10 mouse cellular contexts compared by ENCODE assay signal in genomic region chr12:80239445-80239844, GRCm38 (mm10). TPM values are rescaled to one million over a fixed set of nuclear protein-coding genes. Genes with fewer than 3 reads are reported as not detected.
DNase-seq lines count a peak whose midpoint lies in the region; ATAC-seq and TF ChIP-seq lines count a peak whose summit lies in the region.
"Had no signal": no experiment of that assay in that cellular context is flagged by ENCODE, and none has a peak within 500 bp of the region (broad histone marks: within the 10 kb centered on the region; RNA-seq: fewer than 3 reads in every experiment).

No protein-coding gene starts in this region.

- peaks cover 2% of the 10 kb centered on the region; the same call in 1 of the 2 replicates for H3K4me1 ChIP-seq in forebrain, embryonic 16.5 days (replicated peaks; ENCODE audit: control insufficient read depth, insufficient read depth, low read length)
- peaks cover 4% of the 10 kb centered on the region; the same call in 1 of the 2 replicates for H3K4me1 ChIP-seq in forebrain, embryonic 15.5 days
- peaks cover 54% of the 10 kb centered on the region for H3K4me1 ChIP-seq in lung, embryonic 16.5 days (replicated peaks; ENCODE audit: control insufficient read depth, insufficient read depth, low read length)
- peaks cover 15% of the 10 kb centered on the region for H3K4me1 ChIP-seq in lung, adult 2 months (ENCODE audit: control insufficient read depth, insufficient read depth, low read length)
- peaks cover 32% of the 10 kb centered on the region for H3K4me1 ChIP-seq in stomach, embryonic 16.5 days (ENCODE audit: control insufficient read depth, insufficient read depth, low read length)
- peaks cover 29% of the 10 kb centered on the region for H3K4me1 ChIP-seq in thymus, adult 2 months (replicated peaks; ENCODE audit: control insufficient read depth, insufficient read depth, low read length)

- H3K9me3 ChIP-seq in forebrain, embryonic 16.5 days (ENCODE audit: control insufficient read depth, low read length), result no peaks in the 10 kb centered on the region
- no peaks in the 10 kb centered on the region for H3K9me3 ChIP-seq in forebrain, embryonic 15.5 days
- no peaks in the 10 kb centered on the region for H3K9me3 ChIP-seq in lung, embryonic 16.5 days (ENCODE audit: control insufficient read depth, low read length)
- no peaks in the 10 kb centered on the region for H3K9me3 ChIP-seq in stomach, embryonic 16.5 days (replicated peaks; ENCODE audit: control insufficient read depth, low read length)
- H3K9me3 ChIP-seq: neural tube, embryonic 13.5 days had no signal

- DNase-seq in lung, adult 2 months, result no peak
- peak; percentile 86 to 89 for DNase-seq in left cerebral cortex, postnatal 14 days (ENCODE audit: low spot score in 2 of 2)
- DNase-seq in thymus, adult 2 months, result no peak
- no peak for DNase-seq in embryo, embryonic 10 days (ENCODE audit: low spot score)

- intact Hi-C loops in left cerebral cortex, postnatal 14 days (cut with DNase I), result no loop called here

- H3K9ac ChIP-seq in forebrain, embryonic 16.5 days (replicated peaks; ENCODE audit: low read depth, low read length), result no peak overlapping the region
- no peak overlapping the region for H3K9ac ChIP-seq in forebrain, embryonic 15.5 days (replicated peaks)
- no peak overlapping the region for H3K9ac ChIP-seq in lung, embryonic 16.5 days (ENCODE audit: low read length)
- H3K9ac ChIP-seq in stomach, embryonic 16.5 days (ENCODE audit: low read length), result no peak overlapping the region
- H3K9ac ChIP-seq: neural tube, embryonic 13.5 days had no signal

- H3K27ac ChIP-seq in forebrain, embryonic 16.5 days (ENCODE audit: low read length), result no peak overlapping the region
- H3K27ac ChIP-seq in forebrain, embryonic 15.5 days (replicated peaks), result no peak overlapping the region
- H3K27ac ChIP-seq in lung, embryonic 16.5 days (ENCODE audit: low read length), result peak overlapping the region; percentile 71; the same call in 1 of the 2 replicates
- H3K27ac ChIP-seq in stomach, embryonic 16.5 days (ENCODE audit: low read length), result 0 out of 2 replicates have a peak overlapping the region, but pooled peaks have one; percentile 58
- no peak overlapping the region for H3K27ac ChIP-seq in thymus, adult 2 months (ENCODE audit: control insufficient read depth, insufficient read depth, low read length)
- H3K27ac ChIP-seq: neural tube, embryonic 13.5 days had no signal

- no peak overlapping the region for H3K4me2 ChIP-seq in forebrain, embryonic 16.5 days (ENCODE audit: low read length)
- H3K4me2 ChIP-seq in forebrain, embryonic 15.5 days (replicated peaks), result no peak overlapping the region
- H3K4me2 ChIP-seq in lung, embryonic 16.5 days (ENCODE audit: low read depth, low read length), result no peak overlapping the region
- H3K4me2 ChIP-seq in stomach, embryonic 16.5 days (ENCODE audit: low read depth, low read length), result no peak overlapping the region
- H3K4me2 ChIP-seq: liver, embryonic 11.5 days; neural tube, embryonic 13.5 days had no signal

- no peak for TF ChIP-seq POLR2A in lung, adult 2 months (IDR thresholded peaks at IDR 0.05; ENCODE audit: borderline replicate concordance, extremely low read depth, low read depth, low read length)
- TF ChIP-seq POLR2A in thymus, adult 2 months (IDR thresholded peaks at IDR 0.05; ENCODE audit: control insufficient read depth, extremely low read depth, insufficient read depth, low read length, poor library complexity), result no peak

- no peaks in the 10 kb centered on the region for H3K27me3 ChIP-seq in forebrain, embryonic 16.5 days (replicated peaks; ENCODE audit: control insufficient read depth, insufficient read depth, low read length)
- H3K27me3 ChIP-seq in forebrain, embryonic 15.5 days, result no peaks in the 10 kb centered on the region
- no peaks in the 10 kb centered on the region for H3K27me3 ChIP-seq in lung, embryonic 16.5 days (ENCODE audit: control insufficient read depth, insufficient read depth, low read depth, low read length)
- no peaks in the 10 kb centered on the region for H3K27me3 ChIP-seq in stomach, embryonic 16.5 days (ENCODE audit: control insufficient read depth, insufficient read depth, low read length)
- no peaks in the 10 kb centered on the region for H3K27me3 ChIP-seq in thymus, adult 2 months (ENCODE audit: control insufficient read depth, insufficient read depth, low read length)
- H3K27me3 ChIP-seq: neural tube, embryonic 13.5 days had no signal

- ATAC-seq in forebrain, embryonic 16.5 days, result peak; percentile 54
- ATAC-seq in forebrain, embryonic 15.5 days (replicated peaks), result no peak; the same call in 1 of the 2 replicates
- ATAC-seq in lung, embryonic 16.5 days (ENCODE audit: low read depth), result no peak
- ATAC-seq in stomach, embryonic 16.5 days (ENCODE audit: insufficient read depth, low FRiP score), result peak; percentile 26; the same call in 1 of the 2 replicates

- H3K4me3 ChIP-seq in forebrain, embryonic 16.5 days (replicated peaks; ENCODE audit: low read length), result no peak overlapping the region
- H3K4me3 ChIP-seq in forebrain, embryonic 15.5 days, result no peak overlapping the region
- H3K4me3 ChIP-seq in lung, embryonic 16.5 days (ENCODE audit: low read length), result no peak overlapping the region
- H3K4me3 ChIP-seq in lung, adult 2 months (replicated peaks; ENCODE audit: extremely low read depth, low read depth, low read length), result no peak overlapping the region
- H3K4me3 ChIP-seq in stomach, embryonic 16.5 days (replicated peaks; ENCODE audit: low read length), result no peak overlapping the region
- H3K4me3 ChIP-seq in thymus, adult 2 months (ENCODE audit: control insufficient read depth, insufficient read depth, low read length), result no peak overlapping the region
- H3K4me3 ChIP-seq: neural tube, embryonic 13.5 days had no signal

- WGBS in forebrain, embryonic 16.5 days, result 86% methylated on average over 5 of the region's 5 CpGs
- 90% methylated on average over 5 of the region's 5 CpGs for WGBS in forebrain, embryonic 15.5 days
- 62% methylated on average over 5 of the region's 5 CpGs for WGBS in lung, embryonic 16.5 days
- 84% methylated on average over 5 of the region's 5 CpGs for WGBS in lung, adult 2 months
- 72% methylated on average over 5 of the region's 5 CpGs for WGBS in stomach, embryonic 16.5 days
- 95% methylated on average over 5 of the region's 5 CpGs for WGBS in thymus, adult 2 months

- H3K36me3 ChIP-seq in forebrain, embryonic 16.5 days (ENCODE audit: control insufficient read depth, insufficient read depth), result no peaks in the 10 kb centered on the region
- H3K36me3 ChIP-seq in forebrain, embryonic 15.5 days, result no peaks in the 10 kb centered on the region
- H3K36me3 ChIP-seq in lung, embryonic 16.5 days (ENCODE audit: control insufficient read depth, insufficient read depth, low read length), result peaks cover 3% of the 10 kb centered on the region; the same call in 1 of the 2 replicates
- H3K36me3 ChIP-seq in stomach, embryonic 16.5 days (ENCODE audit: control insufficient read depth, insufficient read depth, low read length), result peaks cover 4% of the 10 kb centered on the region
- H3K36me3 ChIP-seq in thymus, adult 2 months (ENCODE audit: control insufficient read depth, insufficient read depth, low read length), result no peaks in the 10 kb centered on the region
- H3K36me3 ChIP-seq: neural tube, embryonic 13.5 days had no signal

- no peak for TF ChIP-seq CTCF in lung, adult 2 months (IDR thresholded peaks at IDR 0.05; ENCODE audit: insufficient read depth, low read length)
- no peak for TF ChIP-seq CTCF in thymus, adult 2 months (IDR thresholded peaks at IDR 0.05; ENCODE audit: borderline replicate concordance, control insufficient read depth, extremely low read depth, insufficient read depth, low read length, poor library complexity)

RNA-seq across cellular contexts. Expression of gene Actn1, which starts 20.7 kb away (rescaled TPM):
- 8.9 and 11.0 TPM in 2 replicates for polyA plus RNA-seq in forebrain, embryonic 16.5 days (2015; fragmentation: Nextera tagmentation; extraction: Ambion mirVana)
- polyA plus RNA-seq in forebrain, embryonic 15.5 days (2015; fragmentation: Nextera tagmentation; extraction: Ambion mirVana), result 8.8 and 8.9 TPM in 2 replicates
- polyA plus RNA-seq in lung, embryonic 16.5 days (2015; fragmentation: Nextera tagmentation; extraction: Ambion mirVana), result 49.2 and 49.9 TPM in 2 replicates
- polyA plus RNA-seq in lung, adult 2 months (2012; rRNA removed), result 74.9 and 95.5 TPM in 2 replicates
- 100 to 1,000 TPM; 125 to 145 TPM for total RNA-seq in left cerebral cortex, postnatal 14 days (2021)
- 51.2 and 52.7 TPM in 2 replicates for polyA plus RNA-seq in stomach, embryonic 16.5 days (2015; fragmentation: Nextera tagmentation; extraction: Ambion mirVana)
- 153 and 158 TPM in 2 replicates for polyA plus RNA-seq in thymus, adult 2 months (2012; rRNA removed)

Comparison
In these comparisons a context has a peak if more than half of its experiments do, and no peak if none do; other contexts are left out.
1. ATAC-seq: peak in forebrain, embryonic 16.5 days (single experiment) and stomach, embryonic 16.5 days (single experiment); none in forebrain, embryonic 15.5 days (single experiment) and lung, embryonic 16.5 days (single experiment).
2. H3K27ac ChIP-seq: peak in lung, embryonic 16.5 days (single experiment) and stomach, embryonic 16.5 days (single experiment); none in forebrain, embryonic 16.5 days (single experiment), forebrain, embryonic 15.5 days (single experiment) and thymus, adult 2 months (single experiment).
3. DNase-seq: peak in left cerebral cortex, postnatal 14 days (2 of 2); none in lung, adult 2 months (single experiment), thymus, adult 2 months (single experiment) and embryo, embryonic 10 days (single experiment).